Mouse (Mus musculus): ENCODE data around the gene Atp6v0a4. TPM values are rescaled to one million over a fixed set of nuclear protein-coding genes. Genes with fewer than 3 reads are reported as not detected.

Gene Atp6v0a4
- 0.29 and 0.31 TPM in 2 replicates for polyA plus RNA-seq (2015; fragmentation: Nextera tagmentation; extraction: Ambion mirVana)

DNA sequence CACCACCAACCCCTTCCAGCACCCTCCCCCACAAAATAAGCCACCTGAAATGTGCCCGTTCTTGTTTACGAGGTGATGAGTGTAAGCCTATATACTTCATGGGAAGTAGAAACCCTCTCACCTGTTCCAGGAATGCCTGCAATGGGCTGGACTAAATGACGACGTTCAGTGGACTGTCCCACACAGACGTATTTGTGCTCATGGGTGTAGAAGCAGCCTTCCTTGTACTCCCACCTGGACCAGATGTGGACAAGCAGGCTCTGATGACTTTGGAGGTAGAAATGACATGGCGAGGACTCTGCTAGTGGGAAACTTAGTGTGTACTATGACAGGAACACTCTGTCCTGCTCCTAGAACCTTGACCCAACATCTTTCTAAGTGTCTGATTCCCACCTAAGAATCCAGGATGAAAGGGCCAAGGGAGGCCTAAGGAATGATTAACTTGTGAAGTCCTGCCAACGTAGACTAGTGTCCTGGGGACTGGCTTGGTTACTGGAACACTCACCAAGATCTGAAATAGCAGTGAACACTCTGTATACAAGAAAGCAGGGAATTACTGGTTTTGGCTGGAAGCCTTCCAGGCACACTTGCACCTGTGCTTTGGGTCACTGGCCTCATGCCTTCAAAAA, at the start of gene Atp6v0a4:
Atp6v0a4 (minus strand) TSS at position 380 of the 629 bp plus-strand sequence.
- Histone ChIP-seq H3K4me1 (replicated peaks) (no peaks in the 10 kb centered on the region), H3K9me3 (no peaks in the 10 kb centered on the region), H3K36me3 (peaks cover 54% of the 10 kb centered on the region), H3K9ac (no peak within 1 kb of the TSS), H3K4me2 (no peak within 1 kb of the TSS), H3K27me3 (no peaks in the 10 kb centered on the region), H3K4me3 (no peak within 1 kb of the TSS), H3K27ac (replicated peaks) (no peak within 1 kb of the TSS)
- ATAC-seq (ENCODE audit: low read depth), result no peak
- WGBS, result 90% methylated on average over 7 of the region's 7 CpGs

DNA sequence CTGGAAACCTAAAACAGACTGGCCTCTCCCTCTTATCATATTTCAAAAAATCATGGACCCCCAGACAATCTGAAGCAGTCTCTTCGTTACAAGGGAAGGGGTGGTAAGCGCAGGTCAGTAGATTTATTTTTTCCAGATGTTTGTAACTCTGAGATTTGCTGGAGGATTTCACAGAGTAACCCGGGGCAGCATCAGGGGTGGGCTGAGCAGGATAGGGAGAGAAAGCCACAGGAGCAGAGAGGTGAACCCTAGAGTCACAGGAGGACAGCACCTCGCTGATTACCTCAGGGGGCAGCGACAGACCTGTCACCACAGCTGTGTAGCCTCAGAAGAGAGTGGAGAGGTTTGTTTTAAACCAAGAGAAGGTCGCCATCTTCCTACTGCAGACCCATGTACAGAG, 41.0 kb upstream of the Atp6v0a4 start:
- ATAC-seq (ENCODE audit: low read depth), result no peak
- Histone ChIP-seq H3K9ac (peak overlapping the region; percentile 36; the same call in 1 of the 2 replicates), H3K4me2 (no peak overlapping the region), H3K4me3 (no peak overlapping the region), H3K9me3 (no peaks in the 10 kb centered on the region), H3K27me3 (no peaks in the 10 kb centered on the region), H3K27ac (replicated peaks) (peak overlapping the region; percentile 61), H3K36me3 (peaks cover 62% of the 10 kb centered on the region), H3K4me1 (replicated peaks) (peaks cover 35% of the 10 kb centered on the region)
- 67% methylated on average over 6 of the region's 6 CpGs for WGBS

DNA sequence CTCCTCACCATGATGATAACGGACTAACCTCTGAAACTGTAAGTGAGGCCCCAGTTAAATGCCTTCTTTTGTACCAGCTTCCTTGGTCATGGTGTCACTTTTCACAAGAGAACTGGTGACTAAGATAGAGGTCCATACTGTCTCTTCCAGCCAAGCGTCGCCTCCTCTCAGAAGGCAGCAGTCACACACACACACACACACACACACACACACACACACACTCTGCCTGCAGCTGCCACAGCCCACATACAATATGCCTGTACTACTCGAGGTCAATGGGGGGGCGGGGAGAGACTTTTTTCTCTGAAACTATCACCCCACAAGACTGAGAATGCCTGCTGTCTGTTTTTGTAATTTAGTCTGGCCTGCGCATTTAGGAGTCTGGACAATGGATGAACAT, 40.3 kb upstream of the Atp6v0a4 start:
- peaks cover 39% of the 10 kb centered on the region for H3K4me1 ChIP-seq (replicated peaks)
- H3K4me3 ChIP-seq, result no peak overlapping the region
- 77% methylated on average over 6 of the region's 6 CpGs for whole genome bisulfite sequencing
- no peak for ATAC-seq (ENCODE audit: low read depth)
- H3K9ac ChIP-seq, result no peak overlapping the region
- peaks cover 55% of the 10 kb centered on the region for H3K36me3 ChIP-seq
- no peak overlapping the region for H3K4me2 ChIP-seq
- no peaks in the 10 kb centered on the region for H3K27me3 ChIP-seq
- no peak overlapping the region; the same call in 1 of the 2 replicates for H3K27ac ChIP-seq (replicated peaks)
- no peaks in the 10 kb centered on the region for H3K9me3 ChIP-seq

DNA sequence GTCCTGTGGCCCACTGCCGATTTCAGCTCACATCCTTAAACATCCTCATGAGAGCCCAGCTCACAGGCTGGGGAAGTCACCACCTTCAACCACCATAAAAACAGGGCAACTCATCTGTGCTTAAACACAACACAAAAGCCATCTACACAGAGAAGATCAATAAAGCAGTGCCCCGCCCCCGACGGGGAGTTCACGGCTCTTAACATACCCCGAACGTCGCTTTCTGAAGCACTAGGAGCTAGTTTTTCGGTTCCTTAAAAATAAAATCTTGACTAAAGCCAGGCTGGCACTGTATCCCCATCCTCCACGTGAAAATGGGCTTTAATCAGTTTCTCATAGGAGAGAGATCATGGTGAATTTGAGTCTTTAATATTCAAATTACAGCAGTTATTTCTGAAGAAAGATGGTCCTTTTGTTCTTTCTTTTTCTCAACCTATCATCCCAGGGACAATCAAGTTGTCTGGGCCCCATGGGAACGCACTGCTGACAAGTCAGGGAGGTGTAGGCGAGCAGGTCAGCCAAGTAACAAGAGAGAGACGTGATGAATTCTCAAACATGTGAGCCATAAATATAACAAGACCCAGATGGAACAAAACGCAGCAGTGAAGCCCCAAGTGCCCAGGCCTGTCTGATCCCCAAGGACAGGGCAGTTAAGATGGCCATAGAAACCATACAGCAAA, 38.6 kb upstream of the Atp6v0a4 start:
- Histone ChIP-seq H3K9ac (no peak overlapping the region), H3K4me2 (no peak overlapping the region), H3K9me3 (no peaks in the 10 kb centered on the region), H3K36me3 (peaks cover 38% of the 10 kb centered on the region), H3K4me1 (replicated peaks) (peaks cover 56% of the 10 kb centered on the region), H3K27ac (replicated peaks) (peak overlapping the region; percentile 28; the same call in 1 of the 2 replicates), H3K27me3 (no peaks in the 10 kb centered on the region), H3K4me3 (no peak overlapping the region)
- ATAC-seq (ENCODE audit: low read depth), result no peak
- 14% methylated on average over 14 of the region's 14 CpGs for WGBS

DNA sequence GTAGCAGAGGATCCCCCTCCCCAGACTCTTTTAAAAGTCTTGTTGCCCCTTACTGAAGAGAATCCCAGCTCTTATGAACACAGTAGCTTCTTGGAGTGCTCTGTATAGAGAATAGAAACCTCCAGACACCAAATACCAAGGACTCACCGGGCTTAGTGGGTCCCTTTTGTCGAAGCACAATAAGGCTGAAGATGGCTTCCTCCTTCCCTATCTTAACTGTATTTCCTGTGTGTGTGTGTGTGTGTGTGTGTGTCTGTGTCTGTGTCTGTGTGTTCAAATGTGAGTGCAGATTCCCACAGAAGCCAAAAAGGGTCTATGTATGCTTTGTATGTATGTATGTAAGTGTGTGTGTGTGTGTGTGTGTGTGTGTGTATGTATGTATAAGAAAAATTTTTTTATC, 36.2 kb upstream of the Atp6v0a4 start:
- Histone ChIP-seq H3K36me3 (peaks cover 40% of the 10 kb centered on the region), H3K4me2 (no peak overlapping the region), H3K27me3 (no peaks in the 10 kb centered on the region), H3K4me1 (replicated peaks) (peaks cover 53% of the 10 kb centered on the region), H3K9ac (no peak overlapping the region), H3K9me3 (no peaks in the 10 kb centered on the region), H3K27ac (replicated peaks) (peak overlapping the region; percentile 83), H3K4me3 (no peak overlapping the region)
- WGBS, result 58% methylated on average over 2 of the region's 2 CpGs
- peak; percentile 15; the same call in 1 of the 2 replicates for ATAC-seq (ENCODE audit: low read depth)

DNA sequence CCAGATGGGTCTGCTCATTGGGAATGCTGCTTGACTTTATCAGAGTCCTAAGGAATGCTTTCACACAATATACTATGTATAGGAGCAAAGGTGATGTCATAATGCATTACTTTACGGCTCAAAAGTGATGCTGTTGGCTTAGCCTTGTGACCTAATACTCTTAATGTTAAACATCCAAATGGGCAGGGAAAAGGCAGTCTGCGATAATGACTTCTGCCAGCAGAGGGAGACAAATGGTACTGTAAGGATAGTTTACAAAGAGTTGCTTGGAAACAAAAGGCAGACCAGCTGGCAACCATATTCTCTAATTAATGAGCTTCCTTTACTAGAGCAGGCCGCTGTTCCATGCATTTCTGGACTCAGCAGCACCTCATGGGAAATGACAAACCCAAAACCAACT, 35.7 kb upstream of the Atp6v0a4 start:
- peak; percentile 69 for ATAC-seq (ENCODE audit: low read depth)
- Histone ChIP-seq H3K4me1 (replicated peaks) (peaks cover 48% of the 10 kb centered on the region), H3K9ac (no peak overlapping the region), H3K27ac (replicated peaks) (peak overlapping the region; percentile 83), H3K9me3 (no peaks in the 10 kb centered on the region), H3K4me2 (no peak overlapping the region), H3K27me3 (no peaks in the 10 kb centered on the region), H3K4me3 (no peak overlapping the region), H3K36me3 (peaks cover 41% of the 10 kb centered on the region)
- WGBS, result 14% methylated on average over 3 of the region's 3 CpGs

DNA sequence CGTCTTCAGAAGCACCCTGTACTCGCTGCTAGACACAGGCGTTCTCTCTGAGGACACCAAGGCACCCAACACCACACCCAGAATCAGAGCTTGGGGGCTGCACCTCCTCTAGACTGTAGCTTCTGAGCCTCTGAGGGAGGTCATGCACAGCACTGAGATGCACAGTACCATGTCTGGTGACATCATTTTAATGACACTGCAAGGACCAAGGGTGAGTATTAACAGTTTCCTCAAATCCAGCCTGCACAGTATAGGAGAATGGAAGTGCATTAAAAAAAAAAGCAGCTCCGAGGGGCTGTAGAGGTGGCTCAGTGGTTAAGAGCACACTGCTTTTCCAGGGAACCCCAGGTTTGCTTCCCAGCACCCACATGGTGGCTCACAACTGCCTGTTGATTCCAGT, 35.2 kb upstream of the Atp6v0a4 start:
- no peaks in the 10 kb centered on the region for H3K9me3 ChIP-seq
- peak; percentile 36; the same call in 1 of the 2 replicates for ATAC-seq (ENCODE audit: low read depth)
- peaks cover 46% of the 10 kb centered on the region for H3K4me1 ChIP-seq (replicated peaks)
- H3K36me3 ChIP-seq, result peaks cover 44% of the 10 kb centered on the region
- no peak overlapping the region for H3K9ac ChIP-seq
- 69% methylated on average over 4 of the region's 4 CpGs for WGBS
- no peak overlapping the region for H3K4me3 ChIP-seq
- H3K27me3 ChIP-seq, result no peaks in the 10 kb centered on the region
- H3K27ac ChIP-seq (replicated peaks), result no peak overlapping the region
- H3K4me2 ChIP-seq, result no peak overlapping the region

DNA sequence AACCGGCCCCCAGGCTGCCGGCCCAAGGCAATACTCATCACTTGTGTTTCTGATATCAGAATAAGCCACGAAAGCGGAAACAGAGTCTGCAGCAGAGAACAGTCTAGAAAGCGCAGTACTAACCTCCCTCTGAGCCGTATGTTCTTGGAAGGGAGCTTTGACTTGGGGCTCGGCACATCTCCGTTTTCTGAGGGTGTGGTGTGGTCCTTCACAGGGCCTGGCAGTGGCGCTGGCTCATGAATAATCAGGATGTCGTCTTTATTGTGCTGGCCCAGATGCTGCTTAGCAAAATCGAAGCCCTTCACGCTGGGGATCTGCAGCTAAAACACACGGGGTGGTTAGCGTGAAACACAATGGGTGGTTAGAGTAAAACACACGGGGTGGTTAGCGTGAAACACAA, 33.5 kb upstream of the Atp6v0a4 start:
- peaks cover 37% of the 10 kb centered on the region for H3K4me1 ChIP-seq (replicated peaks)
- 48% methylated on average over 16 of the region's 16 CpGs for WGBS
- ATAC-seq (ENCODE audit: low read depth), result no peak
- no peaks in the 10 kb centered on the region for H3K27me3 ChIP-seq
- no peaks in the 10 kb centered on the region for H3K9me3 ChIP-seq
- H3K4me2 ChIP-seq, result no peak overlapping the region
- H3K27ac ChIP-seq (replicated peaks), result peak overlapping the region; percentile 40; the same call in 1 of the 2 replicates
- peaks cover 47% of the 10 kb centered on the region for H3K36me3 ChIP-seq
- 0 out of 2 replicates have a peak overlapping the region, but pooled peaks have one; percentile 34 for H3K9ac ChIP-seq
- no peak overlapping the region for H3K4me3 ChIP-seq

DNA sequence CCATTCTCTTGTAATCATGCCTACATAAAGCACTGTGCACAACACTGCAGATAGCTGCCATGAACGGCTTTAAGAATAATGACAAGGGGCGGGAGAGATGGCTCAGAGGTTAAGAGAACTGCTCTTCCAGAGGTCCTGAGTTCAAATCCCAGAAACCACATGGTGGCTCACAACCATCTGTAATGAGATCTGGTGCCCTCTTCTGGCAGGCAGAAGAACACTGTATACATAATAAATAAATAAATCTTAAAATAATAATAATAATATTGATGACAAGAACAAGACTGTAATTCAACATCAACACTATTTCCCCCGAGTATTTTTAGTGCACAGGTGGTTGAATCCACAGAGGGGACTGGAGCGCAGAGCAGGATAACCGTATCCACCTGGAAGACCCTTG, 31.8 kb upstream of the Atp6v0a4 start:
- H3K27ac ChIP-seq (replicated peaks), result no peak overlapping the region
- H3K9ac ChIP-seq, result no peak overlapping the region
- no peak overlapping the region for H3K4me3 ChIP-seq
- peaks cover 60% of the 10 kb centered on the region for H3K36me3 ChIP-seq
- 91% methylated on average over 5 of the region's 5 CpGs for WGBS
- no peak overlapping the region for H3K4me2 ChIP-seq
- ATAC-seq (ENCODE audit: low read depth), result no peak
- H3K27me3 ChIP-seq, result no peaks in the 10 kb centered on the region
- H3K9me3 ChIP-seq, result no peaks in the 10 kb centered on the region
- peaks cover 27% of the 10 kb centered on the region for H3K4me1 ChIP-seq (replicated peaks)

DNA sequence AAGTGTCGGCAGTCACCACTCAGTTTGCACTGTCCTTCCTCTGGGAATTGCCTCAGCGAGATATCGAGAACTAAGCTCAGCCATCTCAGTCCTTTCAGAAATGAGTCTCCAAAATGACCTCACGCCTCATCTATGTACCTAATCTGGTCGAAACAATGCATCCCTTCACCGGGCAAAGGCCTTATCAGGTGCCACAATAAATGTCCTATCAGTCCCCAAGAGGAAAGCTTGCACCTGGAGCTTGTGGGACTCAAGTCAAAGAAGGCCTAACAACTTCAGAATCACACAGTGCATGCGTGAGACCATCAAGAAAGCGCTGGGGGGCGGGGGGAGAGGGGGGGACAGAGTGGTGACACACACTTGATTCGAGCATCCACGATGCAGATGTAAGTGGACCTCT, 27.9 kb upstream of the Atp6v0a4 start:
- H3K36me3 ChIP-seq, result peaks cover 84% of the 10 kb centered on the region
- H3K4me2 ChIP-seq, result no peak overlapping the region
- no peak overlapping the region for H3K4me3 ChIP-seq
- H3K9me3 ChIP-seq, result no peaks in the 10 kb centered on the region
- H3K9ac ChIP-seq, result no peak overlapping the region
- no peak overlapping the region for H3K27ac ChIP-seq (replicated peaks)
- no peaks in the 10 kb centered on the region for H3K27me3 ChIP-seq
- ATAC-seq (ENCODE audit: low read depth), result no peak
- WGBS, result 85% methylated on average over 11 of the region's 11 CpGs
- H3K4me1 ChIP-seq (replicated peaks), result no peaks in the 10 kb centered on the region

DNA sequence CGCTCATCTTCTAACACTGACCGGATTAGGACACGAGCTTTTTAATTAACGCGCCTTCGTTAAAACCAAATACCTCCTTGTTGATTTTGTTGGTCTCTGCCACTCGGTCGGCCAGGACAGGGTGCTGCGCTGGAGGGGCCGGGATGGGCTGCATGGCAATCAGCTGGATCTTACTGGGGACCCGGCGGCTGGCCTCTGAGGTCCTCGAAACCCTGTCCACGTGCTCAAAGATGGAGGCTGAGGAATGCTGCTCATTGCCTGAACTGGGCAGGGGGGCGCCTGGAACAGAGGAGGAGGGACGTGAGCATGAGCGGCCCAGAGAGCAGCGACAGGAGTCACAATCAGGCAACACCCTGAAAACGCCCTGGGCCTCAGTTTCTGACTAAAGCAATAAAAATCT, 25.1 kb upstream of the Atp6v0a4 start:
- Histone ChIP-seq H3K36me3 (peaks cover 79% of the 10 kb centered on the region), H3K27ac (replicated peaks) (no peak overlapping the region), H3K9me3 (no peaks in the 10 kb centered on the region), H3K9ac (no peak overlapping the region), H3K27me3 (no peaks in the 10 kb centered on the region), H3K4me3 (no peak overlapping the region), H3K4me2 (no peak overlapping the region), H3K4me1 (replicated peaks) (0 out of 2 replicates have a peak, but pooled peaks cover 13% of the 10 kb centered on the region)
- ATAC-seq (ENCODE audit: low read depth), result no peak
- 89% methylated on average over 19 of the region's 19 CpGs for WGBS

DNA sequence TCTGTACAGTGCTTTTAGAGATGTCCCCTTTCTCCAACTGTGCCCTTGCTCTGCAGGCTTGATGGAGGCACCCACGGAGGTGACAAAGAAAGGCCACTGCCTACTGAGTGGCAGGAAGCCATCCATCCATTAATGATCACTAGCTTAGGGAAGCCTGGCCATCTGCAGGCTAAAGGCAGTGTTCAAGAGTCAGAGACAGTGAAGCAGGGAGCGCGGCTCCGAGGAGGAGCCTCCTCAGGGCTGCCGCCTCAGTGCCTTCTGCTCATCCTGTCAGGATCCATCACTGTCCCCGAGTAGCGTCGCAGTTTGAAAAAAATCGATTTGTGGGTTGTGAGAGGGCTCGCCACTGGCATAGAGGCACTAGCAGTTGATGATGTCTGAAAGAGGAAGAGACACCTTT, 24.2 kb upstream of the Atp6v0a4 start:
- Histone ChIP-seq H3K4me3 (no peak overlapping the region), H3K4me2 (no peak overlapping the region), H3K9ac (no peak overlapping the region), H3K27ac (replicated peaks) (no peak overlapping the region), H3K4me1 (replicated peaks) (0 out of 2 replicates have a peak, but pooled peaks cover 16% of the 10 kb centered on the region), H3K36me3 (peaks cover 77% of the 10 kb centered on the region), H3K27me3 (no peaks in the 10 kb centered on the region), H3K9me3 (no peaks in the 10 kb centered on the region)
- ATAC-seq (ENCODE audit: low read depth), result no peak
- WGBS, result 93% methylated on average over 10 of the region's 10 CpGs
